Mouse (Mus musculus) gonadal fat pad, adult 2 months (tissue): Measurements from ENCODE around the gene Prpf38b. TPM values are rescaled to one million over a fixed set of nuclear protein-coding genes. Genes with fewer than 3 reads are reported as not detected.
A peak's percentile ranks its signal among the peaks of the same experiment; 100 is the strongest.
"Not testable (repeated sequence)": the region's sequence is repeated elsewhere in the genome, so short reads cannot be mapped to it uniquely, and the experiment has no call there.

Source experiments
- DNase-seq: peaks from one replicate; pipeline ENCODE4 v3.0.0-alpha.2; 2012; ENCODE audit warnings: low read depth
- polyA plus RNA-seq: library from polyadenylated mRNA; depleted of rRNA; stranded (reverse); fragments of >200 nt; gene quantifications from 2 replicates; pipeline ENCODE4 v1.2.3, GENCODE M21; 2012

The Prpf38b gene
- polyA plus RNA-seq, 1 experiment, result 40.6 TPM

GRCm38 (mm10) chr3:108900681-108901080 lies 10.8 kb downstream of the Prpf38b start:
- DNase-seq, result no peak

- DNase-seq, result no peak
Observed at GRCm38 (mm10) chr3:108900147-108900546, 11.4 kb downstream of the Prpf38b start.

GRCm38 (mm10) chr3:108898640-108899039 lies 12.9 kb downstream of the Prpf38b start:
- no peak for DNase-seq

- peak; percentile 51 for DNase-seq
Observed at GRCm38 (mm10) chr3:108892914-108893313, 18.6 kb downstream of the Prpf38b start.

GRCm38 (mm10) chr3:108892080-108892479 lies 19.4 kb downstream of the Prpf38b start:
- DNase-seq, result no peak

- no peak for DNase-seq
Observed at GRCm38 (mm10) chr3:108889908-108890307, 21.6 kb downstream of the Prpf38b start, which contains the start of gene Fndc7. TSS of gene Fndc7 (minus strand) at chr3:108890008.

GRCm38 (mm10) chr3:108887618-108887975 lies 23.9 kb downstream of the Prpf38b start:
- DNase-seq, result no peak

GRCm38 (mm10) chr3:108886934-108887617 lies 24.5 kb downstream of the Prpf38b start:
- DNase-seq, result no peak

- no peak for DNase-seq
Observed at GRCm38 (mm10) chr3:108885686-108886530, 25.6 kb downstream of the Prpf38b start.

GRCm38 (mm10) chr3:108884706-108885289 lies 26.7 kb downstream of the Prpf38b start:
- DNase-seq, result no peak

- no peak for DNase-seq
Observed at GRCm38 (mm10) chr3:108883067-108883466, 28.5 kb downstream of the Prpf38b start.

GRCm38 (mm10) chr3:108881873-108882272 lies 29.7 kb downstream of the Prpf38b start:
- not testable (repeated sequence) for DNase-seq

- DNase-seq, result no peak
Observed at GRCm38 (mm10) chr3:108880544-108881507, 30.7 kb downstream of the Prpf38b start.

GRCm38 (mm10) chr3:108879836-108880435 lies 31.6 kb downstream of the Prpf38b start:
- no peak for DNase-seq

GRCm38 (mm10) chr3:108879129-108879528 lies 32.4 kb downstream of the Prpf38b start:
- no peak for DNase-seq

- DNase-seq, result no peak
Observed at GRCm38 (mm10) chr3:108870631-108871030, 40.9 kb downstream of the Prpf38b start.

GRCm38 (mm10) chr3:108867449-108867848 lies 44.1 kb downstream of the Prpf38b start:
- DNase-seq, result no peak

GRCm38 (mm10) chr3:108865676-108866075 lies 45.9 kb downstream of the Prpf38b start:
- no peak for DNase-seq

GRCm38 (mm10) chr3:108865129-108865528 lies 46.4 kb downstream of the Prpf38b start:
- DNase-seq, result no peak

GRCm38 (mm10) chr3:108863091-108863490 lies 48.4 kb downstream of the Prpf38b start:
- DNase-seq, result no peak

- DNase-seq, result not testable (repeated sequence)
Observed at GRCm38 (mm10) chr3:108862282-108862681, 49.2 kb downstream of the Prpf38b start.
